14 mouse cellular contexts compared by ENCODE assay signal in genomic region chr1:59701766-59702165, GRCm38 (mm10). TPM values are rescaled to one million over a fixed set of nuclear protein-coding genes. Genes with fewer than 3 reads are reported as not detected.
A peak's percentile ranks its signal among the peaks of the same experiment; 100 is the strongest.
DNase-seq lines count a peak whose midpoint lies in the region; ATAC-seq and TF ChIP-seq lines count a peak whose summit lies in the region.
"Had no signal": no experiment of that assay in that cellular context is flagged by ENCODE, and none has a peak within 500 bp of the region (broad histone marks: within the 10 kb centered on the region; RNA-seq: fewer than 3 reads in every experiment).

No protein-coding gene starts in this region.

- H3K4me2 ChIP-seq in hindbrain, embryonic 14.5 days (replicated peaks), result no peak overlapping the region
- no peak overlapping the region for H3K4me2 ChIP-seq in hindbrain, embryonic 16.5 days (ENCODE audit: low read length)
- no peak overlapping the region for H3K4me2 ChIP-seq in liver, postnatal 0 days (ENCODE audit: low read depth, low read length)
- no peak overlapping the region for H3K4me2 ChIP-seq in liver, embryonic 11.5 days
- H3K4me2 ChIP-seq: liver, embryonic 12.5 days; neural tube, embryonic 12.5 days had no signal

- H3K9me3 ChIP-seq in hindbrain, embryonic 14.5 days (ENCODE audit: control insufficient read depth, low read length), result no peaks in the 10 kb centered on the region
- no peaks in the 10 kb centered on the region for H3K9me3 ChIP-seq in hindbrain, embryonic 16.5 days (ENCODE audit: control insufficient read depth, low read length)
- no peaks in the 10 kb centered on the region for H3K9me3 ChIP-seq in liver, postnatal 0 days (ENCODE audit: low read length)
- H3K9me3 ChIP-seq in liver, embryonic 11.5 days (ENCODE audit: control insufficient read depth, low read length), result no peaks in the 10 kb centered on the region
- H3K9me3 ChIP-seq: liver, embryonic 12.5 days; midbrain, embryonic 10.5 days; neural tube, embryonic 12.5 days had no signal

- no peaks in the 10 kb centered on the region for H3K27me3 ChIP-seq in hindbrain, embryonic 14.5 days (ENCODE audit: control insufficient read depth, insufficient read depth, low read length)
- no peaks in the 10 kb centered on the region for H3K27me3 ChIP-seq in hindbrain, embryonic 16.5 days (replicated peaks; ENCODE audit: control insufficient read depth, insufficient read depth, low read length)
- H3K27me3 ChIP-seq in liver, postnatal 0 days (ENCODE audit: insufficient read depth, low read length), result no peaks in the 10 kb centered on the region
- no peaks in the 10 kb centered on the region for H3K27me3 ChIP-seq in liver, embryonic 11.5 days (replicated peaks; ENCODE audit: control insufficient read depth, insufficient read depth, low read length)
- H3K27me3 ChIP-seq: liver, embryonic 12.5 days; neural tube, embryonic 12.5 days had no signal

- no peak for ATAC-seq in hindbrain, embryonic 14.5 days (ENCODE audit: low FRiP score)
- no peak for ATAC-seq in hindbrain, embryonic 16.5 days
- no peak for ATAC-seq in liver, postnatal 0 days
- no peak for ATAC-seq in liver, embryonic 11.5 days (replicated peaks; ENCODE audit: low FRiP score)
- ATAC-seq: liver, embryonic 12.5 days had no signal

- no peak overlapping the region for H3K27ac ChIP-seq in hindbrain, embryonic 14.5 days
- no peak overlapping the region for H3K27ac ChIP-seq in hindbrain, embryonic 16.5 days (ENCODE audit: low read depth, low read length)
- no peak overlapping the region for H3K27ac ChIP-seq in liver, postnatal 0 days (ENCODE audit: low read depth)
- no peak overlapping the region for H3K27ac ChIP-seq in liver, embryonic 11.5 days (ENCODE audit: low read depth, low read length)
- H3K27ac ChIP-seq: liver, embryonic 12.5 days; midbrain, embryonic 10.5 days; neural tube, embryonic 12.5 days had no signal

- no peak overlapping the region for H3K4me3 ChIP-seq in hindbrain, embryonic 14.5 days (replicated peaks; ENCODE audit: low read length)
- H3K4me3 ChIP-seq in hindbrain, embryonic 16.5 days (ENCODE audit: low read length), result no peak overlapping the region
- no peak overlapping the region for H3K4me3 ChIP-seq in liver, postnatal 0 days (ENCODE audit: low read depth, low read length)
- H3K4me3 ChIP-seq in liver, embryonic 11.5 days (ENCODE audit: low read depth, low read length), result no peak overlapping the region
- H3K4me3 ChIP-seq: liver, embryonic 12.5 days; midbrain, embryonic 10.5 days; neural tube, embryonic 12.5 days had no signal

- no peak for TF ChIP-seq EP300 in liver, postnatal 0 days (IDR thresholded peaks at IDR 0.05; ENCODE audit: low read depth)

- peak; percentile 6 for DNase-seq in adrenal gland, postnatal 25 days
- no peak for DNase-seq in adrenal gland, adult 2 months
- DNase-seq in hindbrain, embryonic 14.5 days (ENCODE audit: low spot score), result peak; percentile 32
- no peak for DNase-seq in liver, postnatal 0 days
- no peak for DNase-seq in liver, embryonic 11.5 days (ENCODE audit: low spot score)
- DNase-seq in lung, postnatal 25 days (ENCODE audit: low spot score), result peak; percentile 16
- no peak for DNase-seq in natural killer cell, adult 2 months (ENCODE audit: low spot score in 2 of 2)
- DNase-seq: adrenal gland, adult 8-10 months; cerebellum, adult 11-12 months; heart, postnatal 4 days had no signal

- H3K9ac ChIP-seq in hindbrain, embryonic 14.5 days, result no peak overlapping the region
- no peak overlapping the region for H3K9ac ChIP-seq in hindbrain, embryonic 16.5 days (ENCODE audit: low read depth, low read length)
- no peak overlapping the region for H3K9ac ChIP-seq in liver, postnatal 0 days (replicated peaks)
- H3K9ac ChIP-seq in liver, embryonic 11.5 days (ENCODE audit: low read depth, low read length), result no peak overlapping the region
- H3K9ac ChIP-seq: liver, embryonic 12.5 days; neural tube, embryonic 12.5 days had no signal

- peak; percentile 48 for TF ChIP-seq CTCF in liver, postnatal 0 days (IDR thresholded peaks at IDR 0.05; ENCODE audit: low read depth)

- H3K4me1 ChIP-seq in hindbrain, embryonic 14.5 days (replicated peaks; ENCODE audit: control insufficient read depth, insufficient read depth, low read length), result no peaks in the 10 kb centered on the region
- H3K4me1 ChIP-seq in hindbrain, embryonic 16.5 days (ENCODE audit: control insufficient read depth, insufficient read depth, low read depth, low read length), result no peaks in the 10 kb centered on the region
- no peaks in the 10 kb centered on the region for H3K4me1 ChIP-seq in liver, postnatal 0 days (ENCODE audit: insufficient read depth)
- H3K4me1 ChIP-seq in liver, embryonic 11.5 days (replicated peaks; ENCODE audit: control insufficient read depth, insufficient read depth, low read length), result no peaks in the 10 kb centered on the region
- H3K4me1 ChIP-seq: liver, embryonic 12.5 days; midbrain, embryonic 10.5 days; neural tube, embryonic 12.5 days had no signal

- 92% methylated on average over 1 of the region's 1 CpGs for WGBS in hindbrain, embryonic 14.5 days
- WGBS in hindbrain, embryonic 16.5 days, result 98% methylated on average over 1 of the region's 1 CpGs
- 91% methylated on average over 1 of the region's 1 CpGs for WGBS in liver, postnatal 0 days (ENCODE audit: insufficient replicate concordance)
- WGBS in liver, embryonic 11.5 days, result 93% methylated on average over 1 of the region's 1 CpGs

- peaks cover 89% of the 10 kb centered on the region for H3K36me3 ChIP-seq in hindbrain, embryonic 14.5 days (replicated peaks; ENCODE audit: control insufficient read depth, insufficient read depth)
- H3K36me3 ChIP-seq in hindbrain, embryonic 16.5 days (ENCODE audit: control insufficient read depth, insufficient read depth, low read length), result peaks cover 42% of the 10 kb centered on the region
- peaks cover 61% of the 10 kb centered on the region for H3K36me3 ChIP-seq in liver, postnatal 0 days (replicated peaks; ENCODE audit: insufficient read depth, low read length)
- H3K36me3 ChIP-seq in liver, embryonic 11.5 days (ENCODE audit: control insufficient read depth, insufficient read depth, low read length), result peaks cover 52% of the 10 kb centered on the region

RNA-seq across cellular contexts. Expression of gene Nop58, which starts 17.0 kb away (rescaled TPM):
- 103 and 116 TPM in 2 replicates for total RNA-seq in adrenal gland, postnatal 25 days (2021)
- total RNA-seq in adrenal gland, adult 2 months (2021), result 100 to 1,000 TPM in 1 of 2 experiments, 10 to 100 TPM in 1; 87.4 to 129 TPM
- polyA plus RNA-seq in adrenal gland, adult 2 months (2012; rRNA removed), result 16.8 and 18.9 TPM in 2 replicates
- polyA plus RNA-seq in hindbrain, embryonic 14.5 days (2014; fragmentation: Nextera tagmentation; extraction: Ambion mirVana), result 127 and 138 TPM in 2 replicates
- 134 and 137 TPM in 2 replicates for polyA plus RNA-seq in hindbrain, embryonic 16.5 days (2015; fragmentation: Nextera tagmentation; extraction: Ambion mirVana)
- polyA plus RNA-seq in liver, postnatal 0 days (2015; fragmentation: Nextera tagmentation; extraction: Ambion mirVana), result 80.6 and 81.8 TPM in 2 replicates
- polyA plus RNA-seq in liver, embryonic 11.5 days (2014; fragmentation: Nextera tagmentation; extraction: Ambion mirVana), result 400 and 416 TPM in 2 replicates

RNA-seq across cellular contexts. Expression of gene Sumo1, which starts 31.1 kb away (rescaled TPM):
- 160 and 162 TPM in 2 replicates for total RNA-seq in adrenal gland, postnatal 25 days (2021)
- total RNA-seq in adrenal gland, adult 2 months (2021), result 100 to 1,000 TPM; 112 to 132 TPM
- 3.4 and 3.8 TPM in 2 replicates for polyA plus RNA-seq in adrenal gland, adult 2 months (2012; rRNA removed)
- polyA plus RNA-seq in hindbrain, embryonic 14.5 days (2014; fragmentation: Nextera tagmentation; extraction: Ambion mirVana), result 340 and 359 TPM in 2 replicates
- 307 and 311 TPM in 2 replicates for polyA plus RNA-seq in hindbrain, embryonic 16.5 days (2015; fragmentation: Nextera tagmentation; extraction: Ambion mirVana)
- 96.2 and 97.3 TPM in 2 replicates for polyA plus RNA-seq in liver, postnatal 0 days (2015; fragmentation: Nextera tagmentation; extraction: Ambion mirVana)
- polyA plus RNA-seq in liver, embryonic 11.5 days (2014; fragmentation: Nextera tagmentation; extraction: Ambion mirVana), result 345 and 370 TPM in 2 replicates

Comparison
In these comparisons a context has a peak if more than half of its experiments do, and no peak if none do; other contexts are left out.
1. DNase-seq: peak in adrenal gland, postnatal 25 days (single experiment), hindbrain, embryonic 14.5 days (single experiment) and lung, postnatal 25 days (single experiment); none in adrenal gland, adult 2 months (single experiment), liver, postnatal 0 days (single experiment), liver, embryonic 11.5 days (single experiment) and natural killer cell, adult 2 months (0 of 2).
2. RNA of gene Sumo1, which starts 31.1 kb away (polyA plus RNA-seq): 340 to 359 TPM in hindbrain, embryonic 14.5 days, 345 to 370 TPM in liver, embryonic 11.5 days, 307 to 311 TPM in hindbrain, embryonic 16.5 days and 96.2 to 97.3 TPM in liver, postnatal 0 days; 3.4 to 3.8 TPM in adrenal gland, adult 2 months; every median in the first group is over 10 times any median in the second.